Mouse (Mus musculus) c-Kit-positive CD71-positive TER-119-negative erythroid progenitor cells, embryonic 14.5 days (primary cell): ENCODE data around the gene Lamtor2.
A peak's percentile ranks its signal among the peaks of the same experiment; 100 is the strongest.

Source experiments
- DNase-seq: peaks from one replicate; pipeline ENCODE4 v3.0.0-alpha.2; 2013; ENCODE audit warnings: low read depth

Gene Lamtor2

GRCm38 (mm10) chr3:88568615-88569014, 15.7 kb upstream of the Lamtor2 start:
- no peak for DNase-seq

- no peak for DNase-seq
Measured at GRCm38 (mm10) chr3:88567892-88568291, 15.0 kb upstream of the Lamtor2 start.

- no peak for DNase-seq
Measured at GRCm38 (mm10) chr3:88566536-88567061, 13.7 kb upstream of the Lamtor2 start.

- no peak for DNase-seq
Measured at GRCm38 (mm10) chr3:88566116-88566515, 13.2 kb upstream of the Lamtor2 start.

GRCm38 (mm10) chr3:88563966-88564365, 11.1 kb upstream of the Lamtor2 start:
- DNase-seq = no peak

GRCm38 (mm10) chr3:88563442-88563841, 10.6 kb upstream of the Lamtor2 start:
- DNase-seq = no peak

- DNase-seq = no peak
Measured at GRCm38 (mm10) chr3:88561989-88562388, 9.1 kb upstream of the Lamtor2 start.

- no peak for DNase-seq
Measured at GRCm38 (mm10) chr3:88559596-88559995, 6.7 kb upstream of the Lamtor2 start.

GRCm38 (mm10) chr3:88556616-88557015, 3.7 kb upstream of the Lamtor2 start:
- DNase-seq = no peak

GRCm38 (mm10) chr3:88555731-88556130, 2.9 kb upstream of the Lamtor2 start:
- no peak for DNase-seq

GRCm38 (mm10) chr3:88555069-88555605, 2.3 kb upstream of the Lamtor2 start:
- no peak for DNase-seq

- DNase-seq = peak; percentile 62
Measured at GRCm38 (mm10) chr3:88553880-88554586, 1.2 kb upstream of the Lamtor2 start.

GRCm38 (mm10) chr3:88553525-88553879, 628 bp upstream of the Lamtor2 start, which contains the start of gene Ubqln4:
Gene Ubqln4, plus strand, starts transcription at chr3:88553758.
- DNase-seq = peak; percentile 74

GRCm38 (mm10) chr3:88552082-88552645, 710 bp downstream of the Lamtor2 start:
- DNase-seq = no peak

GRCm38 (mm10) chr3:88551586-88551985, 1.3 kb downstream of the Lamtor2 start:
- no peak for DNase-seq

- no peak for DNase-seq
Measured at GRCm38 (mm10) chr3:88548180-88548917, 4.5 kb downstream of the Lamtor2 start, which contains the start of gene Rab25. Gene Rab25, minus strand, starts transcription at chr3:88548300.

GRCm38 (mm10) chr3:88546674-88547418, 6.0 kb downstream of the Lamtor2 start:
- DNase-seq = no peak

GRCm38 (mm10) chr3:88544955-88545591, 7.8 kb downstream of the Lamtor2 start:
- DNase-seq = no peak

GRCm38 (mm10) chr3:88544514-88544913, 8.4 kb downstream of the Lamtor2 start:
- DNase-seq = no peak

GRCm38 (mm10) chr3:88543651-88544410, 9.0 kb downstream of the Lamtor2 start:
- DNase-seq = no peak

GRCm38 (mm10) chr3:88543174-88543573, 9.7 kb downstream of the Lamtor2 start:
- no peak for DNase-seq
